Mouse (Mus musculus): ENCODE measurements at regions not wholly inside any gene's neighbourhood (a gene's known extent, or its start where the extent isn't known, plus 50 kb on each side); places are given as distances from the start of the nearest gene placed in this dataset.

DNA sequence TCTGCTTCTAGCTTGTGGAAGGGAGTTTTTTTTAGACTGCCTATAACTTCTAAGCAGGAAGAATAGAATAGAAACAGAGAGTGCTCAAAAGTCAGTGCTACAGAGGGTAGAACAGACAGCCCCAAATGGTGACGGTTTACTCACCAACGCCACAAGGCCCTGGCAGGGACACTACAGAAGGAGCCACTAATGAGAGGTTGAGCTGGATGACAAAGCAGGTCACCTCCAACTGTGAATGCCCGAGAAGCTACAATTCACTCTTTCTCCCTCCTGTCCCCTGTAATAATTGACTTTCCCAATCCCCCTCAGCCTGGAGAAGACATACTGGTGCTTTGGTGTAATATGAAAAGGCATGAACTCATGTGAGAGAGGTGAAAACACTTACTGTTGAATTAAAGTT lies 106.5 kb upstream of the Arl4c start:
- no peak for DNase-seq (ENCODE audit: low read depth, low spot score)

DNA sequence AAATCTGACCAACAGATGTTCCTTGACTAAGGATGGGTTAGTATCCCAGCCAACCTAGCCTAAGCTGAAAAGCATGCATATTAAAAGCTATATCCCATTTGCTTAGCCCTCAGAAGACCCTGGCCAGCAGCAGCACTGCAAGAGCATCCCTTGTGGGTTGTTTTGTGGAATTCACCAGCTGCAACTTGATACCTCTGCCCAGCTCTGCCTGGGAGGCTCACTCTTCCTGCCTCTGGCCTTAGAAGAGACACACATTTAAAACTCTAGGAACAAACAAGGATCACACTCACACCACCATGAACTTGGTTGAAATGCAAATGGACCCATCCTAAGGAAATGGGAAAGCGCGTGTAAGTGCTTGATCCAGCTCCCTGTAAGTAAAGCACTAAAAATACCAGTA lies 107.7 kb upstream of the Arl4c start:
- DNase-seq (ENCODE audit: low read depth, low spot score): no peak

DNA sequence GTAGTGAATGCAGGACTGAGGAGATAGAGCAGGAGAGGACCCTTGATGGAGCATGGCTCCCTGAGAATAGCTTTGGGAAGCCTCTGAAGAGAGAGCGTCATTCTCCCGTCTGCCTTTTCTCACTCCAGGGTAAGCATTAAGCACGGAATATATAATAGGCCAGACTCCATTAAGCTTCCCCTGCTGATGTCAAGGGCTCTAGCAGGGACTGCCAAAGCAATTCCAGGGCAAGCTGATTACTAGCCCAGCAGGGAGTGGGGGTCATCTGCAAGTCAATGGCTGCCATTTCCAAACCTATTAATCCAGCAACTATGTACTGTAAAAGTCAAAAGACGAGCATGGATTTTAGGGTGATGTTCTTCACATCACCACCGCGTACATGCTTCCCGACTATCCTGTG lies 111.2 kb upstream of the Arl4c start:
- no peak for DNase-seq (ENCODE audit: low read depth, low spot score)

DNA sequence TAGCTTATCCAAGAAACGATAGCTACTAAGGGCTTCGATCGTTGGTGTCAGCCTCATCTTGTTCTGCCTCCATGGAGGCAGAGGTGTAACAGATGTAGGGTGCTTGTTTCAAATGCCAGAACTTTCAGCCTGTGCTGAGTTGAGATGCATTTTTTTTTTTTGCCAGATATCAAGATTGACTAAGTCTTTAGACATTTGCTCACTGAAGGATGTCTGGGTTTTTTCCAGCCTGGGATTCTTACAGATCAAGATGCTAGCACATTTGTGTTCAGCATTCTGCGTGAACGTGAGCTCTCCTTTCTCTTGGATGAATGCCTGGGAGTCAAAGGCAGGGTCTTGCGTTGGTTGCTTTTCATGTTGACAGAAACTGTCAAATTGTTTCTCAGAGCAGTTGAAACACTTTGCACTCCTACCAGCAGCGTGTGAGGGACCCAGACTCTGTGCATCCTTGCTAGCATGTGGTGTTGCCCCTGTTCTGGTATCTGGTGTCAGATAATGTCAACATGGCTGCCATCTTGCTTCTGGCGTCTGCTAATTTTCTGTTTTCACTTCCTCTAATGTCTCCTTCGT lies 114.4 kb upstream of the Arl4c start:
- no peak for DNase-seq (ENCODE audit: low read depth, low spot score)

DNA sequence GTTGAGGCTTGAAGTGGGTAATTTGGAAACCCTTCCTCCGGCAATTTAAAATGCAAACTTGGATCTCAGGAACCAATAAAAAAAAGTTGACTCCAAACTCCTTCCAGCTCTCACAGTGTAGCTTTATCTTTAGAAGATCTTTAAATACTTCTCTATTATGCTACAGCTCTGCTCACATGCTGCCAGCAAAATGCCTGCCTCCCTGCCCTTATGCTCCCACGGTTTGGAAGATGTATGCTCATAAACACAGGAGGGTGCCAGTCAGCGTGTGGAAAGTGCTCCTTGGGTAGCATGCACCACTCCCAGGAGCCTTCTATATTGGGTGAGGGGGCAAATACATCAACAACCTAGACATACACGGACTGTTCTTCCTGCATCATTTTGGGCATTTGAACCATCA lies 123.2 kb upstream of the Arl4c start:
- no peak for DNase-seq (ENCODE audit: low read depth, low spot score)

DNA sequence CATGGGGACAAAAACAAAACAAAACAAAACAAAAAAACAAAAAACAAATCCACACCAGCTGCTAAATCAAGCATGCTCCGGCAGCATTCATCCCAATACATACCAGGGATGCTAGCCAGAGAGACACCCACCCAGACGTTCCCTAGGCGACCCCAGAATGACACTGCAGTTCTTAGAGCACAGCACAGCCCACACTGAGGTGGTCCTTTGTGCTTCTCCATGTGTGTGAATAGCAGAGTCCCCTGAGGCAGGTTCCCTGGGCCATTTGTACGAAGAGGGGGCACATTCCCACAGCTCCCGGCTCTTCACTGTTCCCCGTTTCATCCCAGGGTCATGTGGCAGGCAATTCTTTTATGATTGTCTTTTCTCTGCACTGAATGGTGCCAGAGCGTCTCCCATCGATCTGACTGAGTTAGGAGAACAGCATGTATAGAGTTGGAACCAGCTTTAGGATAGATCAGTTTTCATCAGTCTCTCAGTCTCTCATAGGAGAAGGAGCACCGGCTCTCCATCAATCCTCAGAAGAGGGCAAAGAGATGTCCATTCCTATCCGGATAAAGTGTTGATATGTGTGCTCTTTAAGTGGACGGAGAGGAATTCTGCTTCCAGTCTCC lies 136.7 kb upstream of the Arl4c start:
- no peak for DNase-seq (ENCODE audit: low read depth, low spot score)

DNA sequence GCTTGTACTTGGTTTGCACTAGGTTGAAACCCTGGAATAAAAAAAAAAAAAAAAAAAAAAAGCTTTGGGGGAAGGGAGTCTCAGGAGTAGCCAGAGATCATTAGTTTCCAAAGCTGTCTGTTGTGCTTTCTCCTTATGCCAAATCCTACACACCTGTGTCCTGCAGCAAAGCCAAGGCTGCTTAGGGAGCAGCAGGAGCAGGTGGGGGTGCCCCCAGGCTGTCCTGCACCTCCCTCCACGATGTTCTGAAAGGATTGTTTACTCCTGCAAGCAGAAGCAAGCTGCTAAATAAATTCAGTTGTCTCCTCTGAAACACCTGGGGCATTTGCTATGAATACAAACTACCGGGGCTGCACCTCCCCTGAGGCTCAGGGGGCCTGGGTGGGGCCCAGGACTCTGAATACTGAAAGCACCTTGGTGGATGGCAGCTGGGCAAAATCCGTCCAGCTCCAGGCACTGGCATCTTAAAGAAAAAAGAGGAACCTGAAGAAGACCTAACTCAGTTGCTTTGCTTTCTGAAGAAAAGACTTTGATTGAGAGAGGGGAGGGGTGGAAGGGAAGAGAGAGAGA lies 137.5 kb upstream of the Arl4c start:
- DNase-seq (ENCODE audit: low read depth, low spot score): no peak

DNA sequence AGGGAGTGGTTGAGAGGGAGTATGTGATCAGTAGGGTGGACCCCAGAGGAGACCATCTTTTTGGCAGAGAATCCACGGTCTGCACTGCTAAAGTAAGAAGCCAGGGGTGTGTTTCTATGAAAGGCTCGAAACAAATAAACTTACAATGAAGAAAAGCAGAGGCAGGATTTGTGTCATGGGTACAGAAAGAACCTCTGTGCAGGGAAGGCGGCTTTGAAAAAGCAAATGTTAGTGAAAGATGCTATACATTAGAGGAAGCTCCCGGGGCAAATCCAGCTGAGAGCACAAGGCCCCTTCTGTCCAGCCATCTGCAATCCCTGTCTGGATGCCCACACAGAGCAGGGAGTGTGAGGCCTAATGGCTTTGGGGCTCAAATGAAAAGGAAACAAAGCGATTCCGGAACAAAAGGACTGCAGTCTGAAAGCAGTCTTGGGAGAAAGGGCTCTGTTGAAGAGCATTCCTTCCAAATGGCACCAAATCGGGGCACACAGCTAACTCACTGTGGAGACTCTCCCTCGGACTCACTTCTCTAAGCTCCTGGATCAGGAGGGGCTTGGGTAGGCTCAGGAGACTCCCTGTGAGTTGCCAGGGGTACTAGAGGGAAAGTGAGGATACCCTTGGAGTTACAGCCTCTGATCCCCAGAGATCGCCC lies 138.1 kb upstream of the Arl4c start:
- DNase-seq (ENCODE audit: low read depth, low spot score): no peak

DNA sequence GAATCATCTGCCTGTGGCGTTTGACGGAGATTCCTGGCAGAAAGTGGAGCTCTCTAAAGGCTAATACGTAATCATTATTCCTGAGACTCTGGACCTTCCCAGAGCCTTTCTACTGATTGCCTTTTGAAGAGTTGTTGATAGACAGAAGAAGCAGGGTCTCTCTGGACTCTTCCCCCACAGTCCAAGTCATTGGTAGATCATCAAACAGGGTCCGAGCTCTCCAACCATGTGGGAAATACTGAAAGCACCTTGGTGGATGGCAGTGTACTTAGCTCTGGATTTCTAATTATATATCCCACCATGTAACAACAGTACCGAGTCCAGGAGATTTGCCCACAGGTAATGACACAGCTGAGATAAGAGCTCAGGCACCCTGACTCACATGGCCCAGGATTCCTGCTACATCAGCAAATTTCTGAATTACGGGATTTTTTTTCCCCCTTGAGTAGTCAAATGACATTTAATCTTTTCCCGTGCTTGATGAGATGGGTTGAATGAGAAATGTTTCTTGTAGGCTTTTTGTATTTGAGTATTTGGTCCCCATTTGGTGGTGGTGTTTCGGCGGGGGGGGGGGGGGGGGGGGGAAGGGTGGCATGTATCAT lies 139.1 kb upstream of the Arl4c start:
- no peak for DNase-seq (ENCODE audit: low read depth, low spot score)

DNA sequence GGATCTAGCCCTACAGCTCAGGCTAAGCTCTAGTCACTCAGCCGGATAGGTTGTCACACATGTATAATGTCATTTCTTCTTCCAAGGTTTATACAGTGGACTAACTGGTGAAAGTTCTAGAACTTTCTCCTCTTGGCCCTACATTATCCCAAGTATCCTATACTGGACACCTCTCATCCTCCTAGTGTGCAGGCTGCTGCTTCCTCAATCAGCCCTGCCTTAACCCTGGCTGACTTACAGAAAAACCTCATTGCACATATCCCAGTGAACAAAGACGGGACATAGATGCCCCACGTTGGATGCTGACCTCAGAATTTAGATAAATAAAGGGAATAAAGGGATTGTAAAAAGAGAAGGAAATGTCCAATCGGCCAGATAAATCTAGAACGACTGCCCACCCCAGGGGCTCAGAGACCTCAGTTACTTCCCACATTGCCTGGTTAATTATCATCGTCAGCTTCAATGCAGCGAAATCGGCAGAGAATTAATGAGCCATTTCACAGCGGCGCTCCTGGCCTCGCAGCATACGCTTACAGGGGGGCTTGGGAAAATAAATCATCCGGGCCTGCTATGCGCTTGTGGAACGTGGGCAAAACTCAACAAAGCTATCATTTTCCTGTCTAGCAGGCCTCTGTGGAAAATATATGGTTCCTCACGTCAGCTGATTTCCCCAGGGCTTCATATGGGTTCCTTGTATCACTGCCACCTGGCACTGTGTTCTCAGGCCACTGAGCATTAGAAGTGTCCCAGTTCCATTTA lies 145.5 kb upstream of the Arl4c start:
- no peak for DNase-seq (ENCODE audit: low read depth, low spot score)

DNA sequence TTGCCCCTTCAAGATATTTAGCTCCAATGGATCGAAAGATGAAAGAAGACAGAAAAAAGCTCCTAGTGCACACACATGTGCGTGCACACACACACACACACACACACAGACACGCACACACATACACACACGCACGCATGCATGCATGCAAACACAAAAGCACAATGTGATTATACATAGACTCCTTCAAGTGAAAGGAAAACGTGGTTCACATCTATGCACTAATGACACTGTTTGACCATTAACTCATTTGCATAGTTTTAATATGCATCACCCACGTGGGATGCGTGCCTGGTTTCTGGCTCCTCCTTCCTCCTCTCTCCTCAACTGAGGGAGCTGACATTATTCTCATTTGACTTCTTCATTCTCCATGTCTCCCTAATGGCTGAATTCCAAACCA lies 146.2 kb upstream of the Arl4c start:
- no peak for DNase-seq (ENCODE audit: low read depth, low spot score)

DNA sequence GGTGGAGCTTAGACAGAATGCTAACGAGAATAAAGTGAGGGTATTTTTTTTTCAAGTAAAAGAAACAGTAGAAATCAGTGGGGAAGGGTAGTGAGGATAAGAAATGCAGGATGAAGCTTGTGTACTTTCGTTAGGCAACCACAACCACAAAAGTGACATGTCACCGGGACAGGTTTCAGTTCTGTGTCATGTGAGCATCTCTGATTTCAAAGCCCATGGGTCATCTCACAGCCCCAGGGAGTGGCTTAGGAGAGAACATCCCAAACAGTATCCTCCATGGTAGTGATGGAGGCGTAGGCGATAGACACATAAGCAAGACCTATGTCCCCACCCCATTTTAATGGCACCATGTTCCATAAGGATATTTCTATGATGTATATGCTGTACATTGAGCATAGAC lies 147.4 kb upstream of the Arl4c start:
- DNase-seq (ENCODE audit: low read depth, low spot score): no peak

DNA sequence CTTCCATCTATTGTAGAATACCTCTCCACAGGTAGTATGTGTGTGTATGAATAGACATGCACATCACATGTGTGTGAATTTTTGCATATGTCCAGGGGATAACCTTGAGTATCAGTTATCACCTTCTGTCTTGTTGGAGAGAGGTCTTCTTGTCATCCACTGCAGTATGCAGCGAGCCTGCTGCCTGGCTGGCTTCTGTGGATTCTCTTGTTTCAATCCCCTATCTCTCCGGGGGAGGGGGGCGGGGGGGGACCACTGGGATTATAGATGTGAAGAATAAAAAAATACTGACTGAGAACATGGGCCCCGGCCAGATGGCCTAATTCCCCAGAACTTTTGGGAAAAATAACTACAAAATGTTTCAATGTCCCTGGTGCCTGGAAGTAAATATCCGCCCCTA lies 149.9 kb upstream of the Arl4c start:
- DNase-seq (ENCODE audit: low read depth, low spot score): no peak

DNA sequence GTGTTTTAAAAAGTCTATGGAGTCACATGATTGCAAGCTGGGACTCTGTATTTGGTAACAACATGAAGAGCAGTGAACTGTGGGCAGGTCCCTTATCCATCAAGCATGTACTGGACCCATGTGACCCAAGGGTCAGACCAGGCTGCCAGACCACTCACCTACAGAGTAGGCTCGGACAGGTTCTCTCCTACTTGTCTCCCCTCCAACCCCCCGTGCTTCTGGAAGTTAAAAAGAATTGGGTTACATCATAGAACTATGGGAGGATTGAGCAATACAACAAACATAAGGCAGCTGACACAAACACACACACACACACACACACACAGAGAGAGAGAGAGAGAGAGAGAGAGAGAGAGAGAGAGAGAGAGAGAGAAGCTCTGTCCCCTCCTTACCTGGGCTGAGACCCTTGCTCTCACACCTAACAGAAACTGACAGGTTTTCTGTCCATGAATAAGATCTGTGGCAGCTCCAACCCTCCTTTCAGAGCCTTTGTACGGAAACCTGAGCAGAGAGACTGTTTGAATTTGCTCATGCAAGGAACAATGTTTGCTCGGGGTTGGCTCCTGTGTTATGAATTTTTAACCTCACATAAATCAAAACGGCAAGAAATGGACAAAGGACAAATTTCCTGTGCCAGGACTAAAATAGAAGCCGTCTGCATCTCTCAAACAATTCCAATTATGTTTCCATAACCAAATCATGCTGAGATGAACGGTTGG lies 159.0 kb upstream of the Arl4c start:
- no peak for DNase-seq (ENCODE audit: low read depth, low spot score)

DNA sequence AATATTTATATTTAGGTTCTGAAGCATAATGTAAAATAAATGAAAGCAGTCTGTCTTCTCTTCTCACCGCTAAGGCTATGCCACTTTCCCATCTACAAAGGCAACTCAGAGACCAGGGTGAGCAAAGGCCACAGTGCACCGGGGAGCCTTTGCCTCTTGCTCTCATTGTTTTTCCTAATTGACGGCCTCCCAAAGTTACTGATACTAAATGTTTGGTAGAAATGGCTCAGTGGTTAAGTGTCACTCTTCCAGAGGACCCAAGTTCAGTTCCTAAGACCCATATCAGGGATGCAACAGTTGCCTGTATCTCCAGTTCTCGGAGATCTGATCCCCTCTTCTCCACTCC lies 159.5 kb upstream of the Arl4c start:
- no peak for DNase-seq (ENCODE audit: low read depth, low spot score)

DNA sequence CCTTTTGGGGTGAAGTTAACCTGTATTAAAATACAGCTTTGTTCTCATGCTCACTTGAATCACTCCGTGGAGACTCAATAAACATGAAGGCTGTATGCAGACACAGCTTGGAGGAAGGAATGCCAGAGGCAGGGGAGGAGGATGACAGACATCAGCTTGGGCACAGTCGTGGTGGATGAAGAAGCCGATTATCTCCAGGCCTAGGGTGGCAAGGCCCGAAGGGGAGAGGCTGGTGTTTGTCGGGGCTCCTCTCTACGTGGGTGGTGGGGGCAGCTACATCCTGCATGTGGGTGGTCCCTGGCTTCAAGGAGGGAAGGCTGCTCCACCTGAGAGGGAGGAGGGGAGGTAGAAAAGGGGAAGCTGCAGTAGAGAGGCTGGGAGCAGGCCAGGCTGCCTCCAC lies 163.4 kb upstream of the Arl4c start:
- DNase-seq (ENCODE audit: low read depth, low spot score): no peak

DNA sequence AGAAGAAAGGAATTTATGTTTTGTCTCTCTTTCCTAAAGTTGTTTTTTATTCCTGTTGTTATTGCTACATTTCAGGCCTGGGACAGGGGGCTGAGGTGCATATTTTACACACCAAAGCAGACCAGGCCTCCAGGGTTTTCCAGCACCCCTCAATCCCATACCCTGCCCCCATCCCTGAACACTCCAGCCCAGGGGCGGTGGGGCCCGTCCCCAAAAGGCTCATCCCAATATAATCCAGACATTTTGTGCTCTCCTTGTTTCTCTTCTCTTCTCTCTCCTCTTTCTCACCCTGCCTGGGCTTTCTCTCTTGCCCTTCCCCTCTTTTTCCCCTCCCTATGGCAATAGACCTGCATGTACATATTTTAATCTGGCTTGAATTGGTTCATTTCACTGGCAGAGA lies 164.6 kb upstream of the Arl4c start:
- DNase-seq (ENCODE audit: low read depth, low spot score): no peak

DNA sequence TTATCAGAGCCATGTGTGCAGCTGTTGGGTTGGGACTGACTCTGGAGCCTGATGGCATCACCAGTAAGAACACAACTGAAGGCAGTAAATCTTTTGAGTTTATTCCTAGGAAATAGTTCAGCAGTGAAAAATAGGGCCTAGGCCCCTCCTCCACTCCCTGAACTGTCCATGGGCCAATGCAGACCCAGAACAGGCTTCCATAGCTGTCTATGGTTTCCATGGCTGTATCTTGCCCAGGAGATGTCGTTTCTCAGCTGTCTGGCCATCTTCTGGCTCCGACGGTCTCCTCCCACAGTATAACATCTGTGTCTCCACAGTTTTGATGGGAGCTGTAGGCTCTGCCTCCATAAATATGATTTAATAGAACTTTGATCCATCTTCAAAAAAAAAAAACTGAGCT lies 165.1 kb upstream of the Arl4c start:
- DNase-seq (ENCODE audit: low read depth, low spot score): no peak

DNA sequence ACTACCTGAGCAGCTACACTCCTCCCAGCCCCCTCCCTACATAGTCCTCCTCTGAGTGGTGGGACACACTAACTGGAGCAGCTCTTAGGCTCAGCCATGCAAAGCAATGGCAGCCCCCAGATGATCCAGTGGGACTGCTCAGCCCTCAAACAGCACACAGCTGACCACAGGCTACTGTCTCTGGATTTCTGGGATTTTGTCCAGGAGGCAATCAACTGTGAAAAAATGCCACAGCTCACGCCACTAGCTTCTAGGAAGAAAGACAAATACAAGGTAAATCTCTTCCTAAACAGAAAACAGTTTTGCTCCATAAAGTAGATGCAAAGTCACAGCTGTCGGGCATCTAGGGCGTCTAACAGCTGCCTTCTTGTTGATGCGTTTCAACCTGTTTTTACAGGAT lies 167.9 kb upstream of the Arl4c start:
- no peak for DNase-seq (ENCODE audit: low read depth, low spot score)

DNA sequence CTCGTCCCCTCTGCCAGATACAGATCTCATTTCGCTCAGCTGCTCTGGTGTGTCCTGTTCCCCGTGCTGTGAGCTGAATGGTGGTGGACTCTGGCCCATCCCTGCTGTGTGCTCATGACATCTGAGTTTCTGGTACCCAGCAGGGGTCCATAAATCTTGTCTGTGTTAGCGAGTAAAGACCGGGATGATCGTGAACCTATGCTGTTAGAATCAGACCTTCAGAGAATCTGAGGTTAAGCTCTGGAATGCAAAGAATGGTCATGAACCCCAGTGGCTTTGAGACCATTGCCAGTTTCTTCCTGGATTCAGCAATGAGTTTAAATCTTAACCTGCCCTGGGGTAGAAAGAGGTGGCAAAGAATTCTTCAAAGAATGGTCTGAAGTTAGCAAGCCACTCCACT lies 173.3 kb upstream of the Arl4c start:
- DNase-seq (ENCODE audit: low read depth, low spot score): no peak

DNA sequence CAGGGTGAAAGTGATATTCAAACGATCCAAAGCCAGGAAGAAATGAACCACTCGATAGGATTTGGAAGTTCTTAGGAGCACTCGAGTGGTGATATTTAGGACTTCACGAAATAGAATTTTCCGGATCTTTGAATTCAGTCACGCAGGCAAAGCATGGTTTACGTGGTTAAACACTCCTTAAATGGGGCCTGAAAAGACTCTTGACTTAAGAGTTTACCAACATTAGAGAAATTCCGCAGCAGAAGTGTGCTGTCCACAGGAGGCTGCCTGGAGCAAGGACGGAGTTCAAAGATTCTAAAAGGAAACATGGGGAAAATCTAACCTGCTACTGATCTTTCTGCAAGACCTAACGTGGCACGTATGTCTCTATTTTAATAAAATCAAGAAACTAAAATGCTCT lies 175.4 kb upstream of the Arl4c start:
- no peak for DNase-seq (ENCODE audit: low read depth, low spot score)

DNA sequence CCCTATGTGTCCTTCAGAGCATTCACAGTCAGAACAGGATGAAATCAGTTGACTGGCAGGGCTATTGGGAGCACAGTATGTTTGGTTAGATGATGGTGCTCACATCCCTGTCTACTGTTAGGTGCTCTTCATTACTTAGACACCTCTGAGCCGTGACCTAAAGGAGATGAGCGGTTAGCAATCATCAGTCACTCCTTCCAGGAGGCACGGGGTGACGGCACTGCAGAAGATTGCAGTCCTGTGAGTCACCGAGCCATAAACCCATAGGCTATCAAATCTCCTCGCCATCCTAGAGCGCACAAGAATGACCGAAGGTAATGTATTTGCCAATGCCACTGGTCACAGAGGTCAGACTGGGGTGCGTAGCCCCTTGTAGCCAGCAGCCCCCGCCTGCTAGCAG lies 176.8 kb upstream of the Arl4c start:
- DNase-seq (ENCODE audit: low read depth, low spot score): no peak
